Mouse (Mus musculus) lung, postnatal 10 days (tissue): ENCODE measurements around the gene Maml2.

Experiments used
- DNase-seq: peaks from one replicate; pipeline ENCODE4 v3.0.0; 2021

Gene Maml2

DNA sequence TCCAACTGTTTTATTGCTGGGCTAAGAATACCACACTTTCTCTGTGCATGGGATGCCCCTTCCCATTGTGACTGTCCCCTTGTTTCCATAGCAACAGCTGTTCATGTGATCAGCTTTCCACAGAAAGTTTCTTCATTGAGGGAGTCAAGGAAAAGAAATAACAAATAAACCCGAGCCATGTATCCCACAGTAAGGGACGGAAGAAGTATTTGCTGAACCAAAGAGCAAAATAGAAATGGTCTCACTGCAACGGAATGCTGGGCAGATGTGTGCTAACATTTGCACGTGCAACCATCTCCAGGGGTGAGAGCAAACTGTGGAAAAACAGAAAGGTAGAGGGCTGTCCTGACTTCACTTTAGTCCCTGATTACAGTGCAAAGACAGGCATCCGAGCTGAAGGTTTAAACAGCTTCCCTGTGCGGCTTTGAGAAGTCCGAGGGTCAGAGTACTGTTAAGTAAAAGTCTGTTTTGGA is 156.9 kb downstream of the Maml2 start:
- DNase-seq, result peak; percentile 28

DNA sequence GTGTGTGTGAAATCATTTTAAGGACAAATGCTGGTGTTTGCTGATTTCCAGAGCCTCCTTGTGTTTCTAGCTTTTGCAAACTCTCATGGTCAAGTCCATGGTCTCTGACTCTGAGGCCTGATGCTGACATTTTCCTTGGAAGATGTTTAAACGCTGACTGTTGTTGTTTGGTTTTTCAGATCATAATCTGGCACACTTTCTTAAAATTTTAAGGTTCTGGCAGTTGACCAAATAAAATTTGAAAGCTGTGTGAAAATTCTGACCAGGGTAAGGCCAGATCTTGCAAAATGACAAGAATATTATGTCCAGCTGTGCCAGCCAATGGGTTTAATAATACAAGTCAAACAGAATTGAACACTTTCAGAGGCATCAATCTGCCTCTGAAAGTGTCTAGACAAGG is 157.5 kb downstream of the Maml2 start:
- DNase-seq, result no peak

DNA sequence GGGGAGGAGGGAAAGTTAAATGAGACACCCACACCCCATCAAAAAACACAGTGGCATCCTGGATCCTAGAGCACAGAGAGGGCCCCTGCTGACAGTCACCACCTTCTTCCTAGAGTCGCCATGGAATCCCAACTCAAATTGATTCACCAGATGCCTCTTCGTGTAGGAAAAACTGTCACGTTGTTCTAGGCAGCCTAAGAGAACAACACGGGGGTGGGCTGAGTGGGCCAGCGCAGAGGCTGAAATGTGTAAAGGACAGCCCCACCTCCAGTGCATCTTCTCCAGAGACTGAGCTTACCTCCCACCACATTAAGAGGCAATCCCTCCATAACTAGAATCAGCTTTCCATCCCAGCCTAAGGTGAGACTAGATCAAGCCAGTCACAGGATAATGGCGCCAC is 160.0 kb downstream of the Maml2 start:
- DNase-seq, result no peak

DNA sequence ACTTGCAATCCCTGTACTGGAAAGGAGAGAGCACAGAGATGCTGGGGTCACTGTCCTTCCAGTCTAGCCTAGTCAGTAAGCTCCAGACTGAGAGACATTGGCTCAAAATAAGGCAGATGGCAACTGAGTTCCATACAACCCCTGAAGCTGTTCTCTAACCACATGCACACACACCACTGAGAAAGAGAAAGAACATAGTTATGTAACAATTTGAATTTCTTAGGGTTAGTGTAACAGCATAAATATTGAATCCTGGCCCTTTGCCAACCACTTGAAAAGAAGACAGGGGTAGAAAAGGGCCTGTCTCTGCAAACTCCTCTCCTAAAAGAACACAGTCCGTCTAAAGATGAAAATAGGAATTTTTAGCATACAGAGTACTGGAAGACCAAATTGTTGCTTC is 161.6 kb downstream of the Maml2 start:
- no peak for DNase-seq

DNA sequence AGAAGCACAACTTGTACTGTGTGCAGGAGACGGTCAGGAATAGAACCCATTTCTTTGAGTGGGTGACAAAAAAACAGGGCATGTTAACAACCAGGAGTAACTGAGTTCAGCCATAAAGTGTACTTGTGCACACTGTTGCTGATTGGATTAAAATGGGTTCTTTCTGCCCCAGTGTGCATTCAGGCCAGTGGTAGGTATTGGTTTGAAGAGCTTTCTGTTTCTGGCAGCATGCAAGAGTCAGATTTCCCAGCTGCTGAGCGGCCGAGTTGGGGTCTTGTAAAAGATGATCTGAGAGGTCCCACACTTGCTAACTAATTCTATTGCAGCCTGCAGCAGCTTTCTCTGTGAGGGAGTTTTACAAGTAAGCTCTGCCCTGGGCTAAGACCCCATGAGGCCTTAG is 162.3 kb downstream of the Maml2 start:
- no peak for DNase-seq

- DNase-seq, result no peak
These were observed 163.2 kb downstream of the Maml2 start for GRCm38 (mm10) chr9:13460926-13461325.

GRCm38 (mm10) chr9:13465358-13466020 is 167.7 kb downstream of the Maml2 start:
- no peak for DNase-seq

DNA sequence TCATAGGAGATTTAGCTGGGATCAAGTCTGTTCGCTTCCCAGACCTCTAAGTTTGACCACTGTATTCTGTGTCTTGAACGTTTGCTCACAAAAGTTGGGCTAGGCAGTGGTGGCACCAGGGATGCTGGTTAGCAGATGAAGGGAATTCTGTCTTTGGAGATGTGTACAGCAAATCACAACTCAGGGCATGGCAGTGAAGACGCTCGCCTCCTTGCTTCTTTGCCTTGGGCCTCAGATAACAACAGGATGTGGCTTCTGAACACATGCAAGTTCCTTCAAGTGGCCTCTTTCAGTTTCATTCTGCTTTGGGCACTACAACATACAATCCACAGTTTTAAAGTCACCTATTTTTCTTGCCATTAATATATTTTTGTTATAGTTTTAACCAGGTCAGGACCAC is 168.6 kb downstream of the Maml2 start:
- DNase-seq, result peak; percentile 32

GRCm38 (mm10) chr9:13466816-13467215 is 169.1 kb downstream of the Maml2 start:
- no peak for DNase-seq

GRCm38 (mm10) chr9:13467745-13468144 is 170.0 kb downstream of the Maml2 start:
- no peak for DNase-seq

- no peak for DNase-seq
These were observed 171.0 kb downstream of the Maml2 start for GRCm38 (mm10) chr9:13468778-13469177.

- peak; percentile 47 for DNase-seq
These were observed 172.3 kb downstream of the Maml2 start for GRCm38 (mm10) chr9:13470013-13470412.

GRCm38 (mm10) chr9:13474951-13475350 is 177.2 kb downstream of the Maml2 start:
- no peak for DNase-seq

GRCm38 (mm10) chr9:13479275-13479674 is 181.5 kb downstream of the Maml2 start:
- no peak for DNase-seq

DNA sequence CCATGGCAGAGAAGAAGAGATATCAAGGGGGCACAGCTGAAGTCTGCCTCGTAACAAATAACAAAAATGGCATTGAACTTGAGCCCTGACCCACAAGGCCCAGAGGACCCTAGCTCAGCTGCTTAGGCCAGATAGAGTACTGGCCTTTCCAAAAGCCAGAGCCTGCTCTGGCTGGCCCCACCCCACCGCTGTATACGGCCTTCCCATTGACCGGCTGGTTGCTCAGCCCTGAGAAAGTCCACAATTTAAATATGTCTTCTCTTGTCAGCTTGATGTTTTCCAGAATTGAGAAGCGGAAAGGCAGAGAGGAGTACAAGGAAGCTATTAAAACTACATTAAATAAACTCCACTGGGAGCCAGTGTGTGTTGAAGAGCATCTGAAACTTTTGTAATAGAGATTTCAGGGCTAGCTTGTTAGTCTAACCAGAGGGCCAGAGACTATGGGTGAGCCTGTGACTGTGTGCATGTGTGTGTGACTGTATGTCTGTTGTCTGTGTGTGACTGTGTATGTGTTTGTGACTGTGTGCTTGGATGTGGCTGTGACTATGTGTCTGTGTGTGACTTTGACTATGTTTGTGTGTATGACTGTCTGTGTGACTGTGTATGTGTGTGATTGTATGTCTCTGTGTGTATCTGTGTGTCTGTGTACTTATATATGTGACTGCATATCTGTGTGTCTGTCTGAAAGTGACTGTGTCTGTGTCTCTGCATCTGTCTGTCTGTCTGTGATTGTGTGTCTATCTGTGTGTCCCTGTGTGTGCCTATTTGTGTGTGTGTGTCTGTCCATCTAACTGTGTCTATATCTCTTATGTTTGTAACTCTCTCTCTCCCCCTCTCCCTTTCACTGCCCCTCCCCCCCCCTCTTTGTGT is 185.7 kb downstream of the Maml2 start:
- DNase-seq, result peak; percentile 28

- peak; percentile 31 for DNase-seq
These were observed 186.8 kb downstream of the Maml2 start for GRCm38 (mm10) chr9:13484267-13485240.

GRCm38 (mm10) chr9:13485914-13486313 is 188.2 kb downstream of the Maml2 start:
- DNase-seq, result no peak

- no peak for DNase-seq
These were observed 193.3 kb downstream of the Maml2 start for GRCm38 (mm10) chr9:13491107-13491506.

GRCm38 (mm10) chr9:13491854-13492620 is 194.3 kb downstream of the Maml2 start:
- DNase-seq, result no peak

GRCm38 (mm10) chr9:13492807-13493206 is 195.1 kb downstream of the Maml2 start:
- DNase-seq, result no peak

GRCm38 (mm10) chr9:13493746-13494145 is 196.0 kb downstream of the Maml2 start:
- no peak for DNase-seq

- DNase-seq, result no peak
These were observed 197.8 kb downstream of the Maml2 start for GRCm38 (mm10) chr9:13495530-13495929.
